Mouse (Mus musculus) naive thymus-derived CD4-positive, alpha-beta T cell, adult 2 months (primary cell): ENCODE measurements around the gene Crtc1.

ENCODE experiments used
- DNase-seq: peaks from one replicate; pipeline ENCODE4 v3.0.0-alpha.2; 2011; ENCODE audit warnings: low read depth

Crtc1 gene

GRCm38 (mm10) chr8:70439055-70439847, at the start of gene Crtc1:
TSS of gene Crtc1 (minus strand) at chr8:70439579.
- DNase-seq: peak; percentile 99

GRCm38 (mm10) chr8:70488931-70489470, 49.6 kb upstream of the Crtc1 start:
- peak; percentile 39 for DNase-seq

GRCm38 (mm10) chr8:70487993-70488796, 48.8 kb upstream of the Crtc1 start:
- DNase-seq: peak; percentile 37

- peak; percentile 10 for DNase-seq
Measured at GRCm38 (mm10) chr8:70486941-70487520, 47.7 kb upstream of the Crtc1 start, which contains the start of gene Tmem59l. TSS of gene Tmem59l (minus strand) at chr8:70487358.

GRCm38 (mm10) chr8:70486191-70486681, 46.9 kb upstream of the Crtc1 start:
- DNase-seq: no peak

- DNase-seq: no peak
Measured at GRCm38 (mm10) chr8:70482943-70483342, 43.6 kb upstream of the Crtc1 start.

- DNase-seq: no peak
Measured at GRCm38 (mm10) chr8:70481908-70482307, 42.5 kb upstream of the Crtc1 start.

- DNase-seq: peak; percentile 50
Measured at GRCm38 (mm10) chr8:70477269-70477982, 38.0 kb upstream of the Crtc1 start.

- peak; percentile 96 for DNase-seq
Measured at GRCm38 (mm10) chr8:70476333-70477268, 37.2 kb upstream of the Crtc1 start, which contains the start of gene Klhl26. TSS of gene Klhl26 (minus strand) at chr8:70476968.

- no peak for DNase-seq
Measured at GRCm38 (mm10) chr8:70471856-70472255, 32.5 kb upstream of the Crtc1 start.

GRCm38 (mm10) chr8:70469938-70470337, 30.6 kb upstream of the Crtc1 start:
- DNase-seq: no peak

GRCm38 (mm10) chr8:70469295-70469916, 30.0 kb upstream of the Crtc1 start:
- DNase-seq: no peak

- no peak for DNase-seq
Measured at GRCm38 (mm10) chr8:70468733-70469132, 29.4 kb upstream of the Crtc1 start.

GRCm38 (mm10) chr8:70467907-70468306, 28.5 kb upstream of the Crtc1 start:
- no peak for DNase-seq

GRCm38 (mm10) chr8:70467229-70467725, 27.9 kb upstream of the Crtc1 start:
- DNase-seq: no peak

- no peak for DNase-seq
Measured at GRCm38 (mm10) chr8:70466771-70467170, 27.4 kb upstream of the Crtc1 start.

GRCm38 (mm10) chr8:70466305-70466704, 26.9 kb upstream of the Crtc1 start:
- no peak for DNase-seq

- DNase-seq: no peak
Measured at GRCm38 (mm10) chr8:70465701-70466100, 26.3 kb upstream of the Crtc1 start.

- no peak for DNase-seq
Measured at GRCm38 (mm10) chr8:70464162-70464561, 24.8 kb upstream of the Crtc1 start.

- no peak for DNase-seq
Measured at GRCm38 (mm10) chr8:70463306-70463705, 23.9 kb upstream of the Crtc1 start.
